Mouse (Mus musculus) cerebellum, adult 9-11 months (tissue): ENCODE measurements around the gene Bspry.

Experiments used
- DNase-seq: peaks from one replicate; pipeline ENCODE4 v3.0.0; 2022

Bspry gene

GRCm38 (mm10) chr4:62517046-62517445 is 37.2 kb downstream of the Bspry start:
- DNase-seq, result no peak

DNA sequence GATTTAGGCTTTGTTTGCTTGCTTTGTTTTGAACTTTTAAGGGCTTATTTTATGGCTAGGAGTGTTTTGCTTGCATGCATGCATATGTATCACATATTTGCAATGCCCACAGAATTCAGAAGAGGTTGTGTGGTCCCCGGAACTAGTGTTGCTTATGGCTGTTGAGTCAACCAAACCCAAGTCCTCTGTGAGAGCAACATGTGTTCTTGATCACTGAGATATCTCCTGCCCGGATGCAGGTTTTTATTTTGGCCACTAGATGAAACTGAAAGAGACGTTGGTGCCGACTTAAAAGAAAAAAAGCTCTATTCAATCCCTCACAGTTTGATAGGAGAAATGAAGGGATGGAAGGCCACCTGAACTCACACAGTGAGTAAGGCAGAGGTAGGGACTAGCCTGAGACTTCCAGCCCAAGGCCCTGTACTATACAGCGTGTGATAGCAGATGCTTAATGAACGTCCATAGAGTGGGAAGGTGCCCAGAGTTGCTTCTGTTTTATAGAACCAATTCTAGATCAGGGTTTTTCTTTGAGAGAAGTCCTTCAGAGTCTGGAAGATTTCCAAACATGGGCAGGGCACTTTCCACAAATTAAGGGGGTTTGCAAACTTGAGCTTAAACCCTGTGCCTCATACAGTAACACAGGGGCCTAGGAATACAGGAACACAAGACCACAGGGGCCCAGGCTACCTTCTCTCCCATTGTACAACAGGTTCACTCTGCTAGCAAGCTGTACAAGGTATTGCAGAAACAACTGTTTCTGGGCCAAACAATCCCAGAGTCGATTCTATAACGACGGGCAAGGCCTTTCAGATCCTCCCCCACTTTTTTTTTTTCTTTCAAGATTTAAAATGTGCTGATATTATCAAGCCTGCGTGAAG is 37.9 kb downstream of the Bspry start:
- DNase-seq, result peak; percentile 40

DNA sequence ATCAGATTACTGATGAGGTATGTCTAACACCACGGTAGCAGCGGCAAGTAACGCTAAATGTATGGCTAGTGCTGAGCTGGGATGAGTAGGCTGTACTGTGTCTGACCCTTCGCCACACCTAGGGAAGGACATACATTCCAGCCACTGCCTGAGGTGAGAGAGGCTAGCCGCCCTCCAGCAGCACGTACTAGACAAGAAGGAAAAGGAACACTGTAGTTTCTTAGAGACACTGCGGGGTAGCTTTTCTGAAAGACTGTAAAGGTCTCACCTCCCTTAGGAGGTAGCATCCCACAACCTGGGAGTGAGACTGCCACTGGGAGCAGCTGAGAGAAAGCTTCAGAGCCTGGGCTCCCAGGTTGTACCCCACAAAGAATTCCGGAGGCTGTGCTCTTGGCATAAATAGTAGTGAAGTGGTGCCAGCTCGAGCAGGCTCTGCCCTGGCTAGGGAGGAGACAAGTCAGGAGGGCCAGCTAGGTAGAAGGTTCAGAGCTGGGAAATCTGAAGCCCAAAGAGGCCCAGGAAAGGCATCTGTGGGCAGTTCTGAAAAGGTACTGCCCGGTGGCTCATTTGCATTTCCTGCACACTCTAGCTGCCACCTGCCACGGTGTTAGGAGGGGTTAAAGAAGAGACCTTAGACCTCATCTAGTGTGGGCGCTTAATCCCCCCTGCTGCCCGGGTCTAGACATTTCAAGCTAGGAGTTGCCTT is 38.7 kb downstream of the Bspry start:
- DNase-seq, result peak; percentile 90

DNA sequence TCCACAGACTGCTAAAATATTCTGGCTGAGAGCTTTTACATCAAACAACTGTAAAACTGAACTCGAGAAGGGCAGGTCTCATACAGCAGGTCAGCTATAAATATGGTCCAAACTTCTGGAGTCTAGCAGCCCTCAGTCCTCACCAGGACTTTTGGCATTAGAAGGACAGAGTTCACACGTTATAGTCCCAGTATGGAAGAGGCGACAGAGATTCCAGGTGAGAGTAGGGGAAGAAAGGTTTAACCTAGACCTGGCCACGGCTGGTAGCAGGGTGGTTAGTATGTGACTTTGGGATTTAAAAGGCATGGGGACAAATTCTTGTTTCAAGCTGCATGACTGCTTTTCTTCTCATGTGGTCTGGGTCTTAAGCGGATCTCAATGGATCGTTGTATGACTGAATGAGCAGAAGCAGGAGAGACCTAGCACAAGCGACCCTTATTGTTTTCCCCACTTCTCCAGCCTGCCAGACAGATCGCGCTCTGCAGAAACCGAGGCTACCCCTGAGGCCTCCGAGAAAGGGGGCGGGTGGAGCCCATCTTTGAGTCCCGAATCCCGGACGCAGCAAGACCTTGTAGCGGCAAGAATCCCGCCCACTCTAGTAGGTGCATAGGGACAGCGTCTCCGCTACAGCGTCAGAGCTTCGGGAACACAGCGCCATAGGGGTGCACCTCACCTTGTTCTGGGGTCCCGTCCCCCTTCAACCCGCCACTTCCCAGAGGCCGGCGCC is 39.4 kb downstream of the Bspry start:
- no peak for DNase-seq

DNA sequence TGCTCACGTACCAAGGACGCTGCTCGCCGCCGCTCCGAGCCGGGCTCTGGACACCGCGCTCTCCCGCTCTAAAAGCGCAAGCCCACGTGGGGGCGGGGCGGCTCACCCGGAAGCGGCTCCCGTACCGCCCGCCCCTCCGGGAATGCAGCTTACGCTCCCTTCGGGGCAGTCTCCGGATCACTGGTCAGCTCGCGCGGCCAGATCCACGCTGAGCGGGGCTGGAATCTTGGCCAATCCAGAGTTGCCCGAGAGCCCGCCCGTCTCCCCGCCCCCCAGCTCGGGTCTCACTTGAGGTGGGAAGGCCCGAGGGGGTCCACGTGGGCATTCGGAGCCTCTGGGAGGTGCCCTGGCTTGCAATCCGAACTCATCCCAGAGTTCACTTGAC is 40.0 kb downstream of the Bspry start, which contains the start of gene Alad:
TSS of gene Alad (minus strand) at position 70 of the 385 bp plus-strand sequence.
- peak; percentile 89 for DNase-seq

DNA sequence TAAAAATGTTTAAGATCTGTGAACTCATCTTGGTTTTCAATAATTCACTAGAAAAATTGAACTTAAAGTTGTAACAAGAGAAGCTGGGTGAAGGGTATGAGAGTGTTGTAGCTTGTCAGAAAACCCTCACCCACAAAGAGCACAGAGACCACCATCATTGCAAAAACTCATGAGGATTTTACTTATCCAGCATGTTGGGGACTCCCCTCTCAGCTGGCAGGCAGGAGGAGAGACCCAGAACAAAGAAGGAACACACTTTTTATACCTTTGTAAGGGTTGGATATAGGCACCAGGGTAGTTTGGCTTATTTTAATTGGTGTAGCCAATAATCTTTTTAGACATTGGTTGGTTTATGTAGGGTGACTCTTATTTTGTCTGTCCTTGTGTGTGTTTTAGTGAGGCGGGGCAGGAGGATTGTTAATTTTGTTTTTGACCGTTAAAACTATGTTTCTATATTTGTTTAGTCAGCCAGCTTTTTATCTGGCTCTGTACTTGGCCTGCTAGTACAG is 41.1 kb downstream of the Bspry start:
- DNase-seq, result peak; percentile 11

- peak; percentile 97 for DNase-seq
These were observed 45.0 kb downstream of the Bspry start, which contains the start of the genes Pole3 and 4933430I17Rik for GRCm38 (mm10) chr4:62524651-62525488. Gene Pole3 (minus strand): TSS chr4:62525068. Gene 4933430I17Rik (plus strand): TSS chr4:62525369.

- DNase-seq, result no peak
These were observed 45.6 kb downstream of the Bspry start for GRCm38 (mm10) chr4:62525489-62525811.

- peak; percentile 10 for DNase-seq
These were observed 46.4 kb downstream of the Bspry start for GRCm38 (mm10) chr4:62526256-62526655.

DNA sequence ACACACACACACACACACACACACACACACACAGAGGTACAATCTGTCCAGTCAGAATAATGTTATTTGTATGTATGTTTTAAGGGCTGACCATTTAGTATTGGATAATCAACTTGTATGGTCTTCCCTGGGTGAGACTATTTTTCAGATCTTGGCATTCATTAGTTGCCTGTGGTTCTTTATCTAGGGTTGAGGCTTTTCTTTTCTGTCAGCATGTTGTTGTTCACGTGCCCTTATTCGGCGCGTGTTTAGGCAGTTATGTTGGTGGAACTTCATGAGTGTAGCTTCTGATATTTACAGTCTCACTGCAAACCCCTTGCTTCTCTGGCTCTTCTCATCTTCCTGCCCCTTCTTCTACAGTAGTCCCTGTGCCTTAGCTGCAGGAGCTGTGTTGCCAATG is 47.8 kb downstream of the Bspry start:
- DNase-seq, result no peak

DNA sequence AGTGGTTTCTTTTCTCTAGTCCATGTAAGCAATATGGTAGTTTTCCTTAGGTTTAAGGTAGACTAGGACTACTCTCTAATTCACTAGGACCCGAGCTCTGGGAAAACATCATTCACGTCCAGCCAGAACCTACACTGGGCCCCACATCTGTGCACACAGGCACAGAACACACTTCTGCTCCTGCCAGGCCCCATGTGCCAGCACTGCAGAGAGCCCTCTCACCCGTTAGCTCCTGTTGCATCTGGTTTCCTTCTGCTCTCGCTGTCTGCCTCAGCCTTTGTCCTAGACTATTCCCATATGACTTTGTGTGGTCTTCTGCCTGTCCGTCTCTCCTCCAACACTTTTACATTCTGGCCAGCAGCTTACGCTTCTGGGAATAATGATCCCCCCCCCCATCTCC is 53.9 kb downstream of the Bspry start:
- DNase-seq, result no peak

DNA sequence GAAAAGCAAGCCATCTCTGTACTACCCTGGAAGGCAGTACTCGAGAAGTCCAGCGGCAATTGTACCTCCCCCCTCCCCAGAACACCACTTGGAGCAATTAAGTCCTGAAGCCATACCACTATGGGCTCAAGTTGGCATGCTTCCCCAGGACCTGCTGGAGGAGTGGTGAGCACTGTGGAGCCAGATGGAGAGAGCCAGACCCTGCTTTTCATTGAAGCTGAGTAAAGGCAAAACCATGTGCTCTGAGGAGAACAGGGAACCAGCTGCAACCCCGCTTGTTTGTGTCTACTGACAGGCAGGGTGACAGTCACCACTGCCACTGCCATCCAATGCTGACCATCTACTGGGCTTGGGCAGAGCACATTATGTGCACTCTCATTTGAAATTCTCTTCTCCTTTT is 61.9 kb downstream of the Bspry start:
- no peak for DNase-seq

GRCm38 (mm10) chr4:62543782-62544181 is 63.9 kb downstream of the Bspry start:
- no peak for DNase-seq

DNA sequence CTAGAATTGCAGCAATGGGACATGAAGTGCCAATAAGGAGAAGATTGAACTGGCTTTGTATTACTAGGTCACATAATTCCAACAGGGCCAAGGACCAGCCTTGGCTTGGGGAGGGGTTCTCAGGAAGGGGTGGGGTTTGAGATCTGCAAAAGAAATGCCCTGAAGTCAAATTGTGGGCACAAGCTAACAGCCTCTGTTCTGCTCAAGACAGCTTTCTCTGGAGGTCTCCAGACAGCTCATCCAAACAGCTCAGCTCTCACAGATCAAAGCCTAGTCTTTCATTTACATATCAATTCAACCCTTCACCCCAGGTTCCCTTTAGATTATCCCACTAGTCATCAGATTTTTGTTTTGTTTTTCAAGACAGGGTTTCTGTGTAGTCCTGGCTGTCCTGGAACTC is 64.9 kb downstream of the Bspry start:
- DNase-seq, result no peak
